Mouse (Mus musculus): ENCODE data around the gene Dennd2a.

Gene Dennd2a

GRCm38 (mm10) chr6:39556900-39557659, 587 bp downstream of the Dennd2a start:
- DNase-seq (ENCODE audit: low spot score in 2 of 2), result no peak

DNA sequence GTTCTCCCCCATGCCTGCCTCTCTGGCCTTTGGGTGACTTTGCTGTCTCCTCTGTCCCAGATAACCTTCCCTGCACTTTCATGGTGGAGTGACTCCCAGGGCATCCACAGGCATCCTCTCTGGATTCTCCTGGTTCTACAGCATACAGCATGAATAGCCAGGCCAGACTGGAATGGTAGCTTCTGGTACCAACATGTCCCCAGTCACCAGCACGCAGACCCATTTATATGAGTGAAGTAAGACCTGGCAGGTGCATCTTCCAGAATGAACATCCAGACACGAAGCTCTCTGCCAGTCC, 2.1 kb downstream of the Dennd2a start:
- no peak for DNase-seq (ENCODE audit: low spot score in 2 of 2)

- no peak for DNase-seq (ENCODE audit: low spot score in 2 of 2)
Measured at GRCm38 (mm10) chr6:39554888-39555647, 2.6 kb downstream of the Dennd2a start.

DNA sequence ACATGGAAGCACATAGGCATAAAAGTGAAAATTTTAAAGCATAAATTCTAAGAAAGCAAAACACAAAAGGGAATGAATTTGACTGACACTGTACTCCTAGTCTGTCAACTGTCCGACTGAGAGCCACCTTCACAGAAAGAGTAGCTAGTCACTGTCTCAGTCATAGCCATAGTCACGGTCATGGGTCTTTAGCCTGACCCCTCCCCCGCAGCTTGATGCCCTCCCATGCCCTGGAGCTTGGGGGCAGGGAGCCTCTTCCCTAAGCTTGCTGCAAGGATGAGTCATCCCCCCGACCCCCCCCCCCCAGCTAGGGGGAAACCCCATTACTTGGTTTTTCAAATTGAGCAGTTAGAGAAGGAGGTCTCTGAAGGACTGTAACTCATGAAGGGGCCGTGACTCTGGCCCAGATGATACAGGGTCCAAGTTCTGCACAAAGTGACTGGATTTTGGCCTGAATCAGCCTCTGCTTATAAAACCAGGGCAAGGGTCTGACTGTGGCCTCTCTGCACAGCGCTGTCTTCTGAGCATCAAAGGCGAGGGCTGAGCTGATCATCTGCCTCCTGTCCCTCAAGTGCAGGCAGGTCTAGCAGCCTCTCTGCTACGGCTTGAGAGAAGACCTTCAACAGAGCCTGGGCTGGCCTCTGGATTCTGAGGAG, 5.6 kb downstream of the Dennd2a start:
- no peak for DNase-seq (ENCODE audit: low spot score in 2 of 2)

DNA sequence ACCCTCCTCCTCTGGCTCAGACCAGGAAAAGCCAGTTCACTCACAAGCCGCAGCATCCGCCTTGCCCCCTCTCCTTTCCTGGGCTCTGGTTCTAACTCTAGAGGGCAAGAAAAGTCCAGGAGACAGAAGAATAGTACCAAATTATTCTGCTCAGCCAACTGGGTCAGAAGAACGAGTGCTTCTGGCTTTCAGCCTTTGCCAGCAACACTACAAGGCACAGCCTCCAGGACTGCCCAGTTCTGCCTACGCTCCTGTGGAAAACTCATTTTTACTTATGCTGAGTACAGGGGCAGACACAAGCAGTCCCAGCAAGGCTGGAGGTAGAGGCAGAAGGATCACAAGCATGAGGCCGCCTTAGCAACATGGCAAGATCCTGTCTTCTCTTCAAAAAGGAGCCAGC, 9.6 kb downstream of the Dennd2a start:
- DNase-seq (ENCODE audit: low spot score in 2 of 2), result no peak

- DNase-seq (ENCODE audit: low spot score in 2 of 2), result no peak
Measured at GRCm38 (mm10) chr6:39545474-39545873, 12.2 kb downstream of the Dennd2a start.

DNA sequence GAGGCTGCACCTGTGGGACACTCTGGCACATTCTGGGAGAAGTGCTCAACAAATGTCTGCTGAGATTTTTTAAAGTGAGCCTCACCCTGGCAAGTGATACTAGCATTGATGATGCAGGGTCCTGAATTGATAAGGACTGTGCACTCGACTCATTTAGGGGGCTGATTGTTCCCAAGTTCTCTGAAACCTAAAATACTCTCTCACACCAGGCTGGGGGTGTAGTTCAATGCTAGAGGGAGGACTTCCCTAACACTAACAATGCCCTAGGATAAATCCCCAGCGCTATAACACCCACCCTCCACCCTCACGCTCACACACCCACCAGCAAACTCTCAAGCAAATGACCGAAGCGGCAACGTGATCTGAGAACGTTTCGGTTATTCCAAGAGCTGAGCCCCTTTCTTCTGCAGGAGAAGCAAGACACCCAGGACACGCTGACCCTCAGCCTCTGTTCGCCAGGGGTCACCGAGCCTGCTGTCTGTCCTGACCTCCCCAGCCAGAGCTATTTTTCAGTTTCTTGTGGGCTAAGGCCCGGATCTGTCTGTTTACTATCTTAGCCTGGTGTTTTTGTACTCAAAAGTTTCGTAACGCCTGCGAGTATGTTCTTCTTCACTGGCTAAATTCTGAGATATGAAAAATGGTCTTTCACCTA, 13.8 kb downstream of the Dennd2a start:
- DNase-seq (ENCODE audit: low spot score in 2 of 2), result no peak

GRCm38 (mm10) chr6:39542631-39543597, 14.8 kb downstream of the Dennd2a start:
- peak in 1 of 2 experiments; percentile 46 for DNase-seq (ENCODE audit: low spot score in 2 of 2)

- DNase-seq (ENCODE audit: low spot score in 2 of 2), result no peak
Measured at GRCm38 (mm10) chr6:39540563-39540962, 17.1 kb downstream of the Dennd2a start.

DNA sequence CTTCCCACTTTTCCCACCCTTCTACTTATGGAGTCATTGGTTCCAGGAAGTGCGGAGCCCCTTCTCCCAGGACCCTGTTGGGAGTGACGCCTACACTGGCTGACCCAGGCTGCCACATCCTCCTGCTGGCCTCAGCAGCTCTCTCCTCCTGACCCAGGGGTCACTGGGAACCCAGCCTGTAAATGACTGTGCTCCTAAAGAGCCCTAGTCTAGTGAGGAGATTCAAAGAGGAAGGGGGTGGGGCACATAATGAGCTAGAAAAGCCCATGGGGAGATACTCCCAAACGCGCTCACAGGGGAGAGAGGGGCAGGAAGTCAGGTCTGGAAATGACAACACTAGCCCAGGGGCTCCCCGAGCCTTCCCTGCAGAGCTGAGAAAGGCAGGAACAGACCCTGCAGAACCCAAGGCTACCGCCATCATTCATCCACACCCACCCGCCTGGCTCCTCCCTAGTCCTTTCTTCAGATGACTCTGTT, 17.9 kb downstream of the Dennd2a start:
- DNase-seq (ENCODE audit: low spot score in 2 of 2), result no peak

DNA sequence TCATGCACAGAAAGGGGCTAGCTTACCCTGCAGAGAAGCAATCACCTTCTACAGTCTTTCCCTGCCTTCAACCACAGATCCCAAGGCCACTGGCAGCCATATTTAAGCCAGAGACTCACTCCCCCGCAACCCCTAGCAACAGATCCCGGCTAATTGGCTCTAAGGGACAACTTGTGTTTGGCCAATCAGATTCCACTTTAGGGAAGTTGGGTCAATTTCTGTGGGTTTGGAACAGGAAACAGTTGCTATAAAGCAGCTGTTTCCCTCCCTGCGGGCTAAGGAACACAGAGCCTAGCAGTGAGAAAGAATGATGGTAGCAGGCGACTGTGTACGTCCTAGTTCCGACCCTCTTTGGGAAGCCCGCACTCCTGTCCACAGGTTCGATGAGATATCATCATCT, 19.4 kb downstream of the Dennd2a start:
- no peak for DNase-seq (ENCODE audit: low spot score in 2 of 2)

DNA sequence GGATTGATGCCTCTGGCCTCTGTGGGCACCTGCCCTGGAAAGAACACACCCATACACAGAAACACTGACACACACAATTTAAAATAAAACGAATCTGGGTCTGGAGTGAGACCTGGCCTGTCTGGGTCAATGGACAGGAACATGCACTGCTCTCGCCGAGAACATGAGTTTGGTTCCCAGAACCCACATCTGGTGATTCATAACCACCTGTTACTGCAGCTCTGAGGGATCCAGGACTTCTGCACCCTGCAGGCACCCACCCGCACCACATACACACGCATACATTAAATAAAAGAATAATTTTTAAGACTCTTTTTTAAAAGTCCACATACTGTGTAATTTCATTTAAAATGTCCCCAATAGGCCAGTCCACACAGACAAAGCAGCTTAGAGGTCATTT, 20.4 kb downstream of the Dennd2a start:
- DNase-seq (ENCODE audit: low spot score in 2 of 2), result no peak

DNA sequence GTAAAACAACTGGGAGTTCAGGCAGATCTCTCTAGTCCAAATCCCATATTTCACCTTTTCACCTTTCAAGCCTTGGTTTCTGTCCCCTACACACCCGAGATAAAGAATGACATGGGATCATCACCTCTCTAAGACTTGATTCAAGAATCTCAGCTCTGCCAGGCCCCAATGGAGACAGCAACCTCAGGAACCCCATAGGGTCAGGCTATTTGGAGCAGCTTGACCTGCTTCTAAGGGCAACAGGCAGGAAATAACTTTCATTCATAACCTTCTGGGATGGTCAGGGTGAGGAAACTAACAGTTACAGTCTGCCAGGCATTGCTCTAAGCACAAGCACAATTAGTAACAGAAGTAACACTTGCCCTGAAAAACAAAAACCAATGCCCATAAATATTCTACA, 21.0 kb downstream of the Dennd2a start:
- no peak for DNase-seq (ENCODE audit: low spot score in 2 of 2)

GRCm38 (mm10) chr6:39534944-39535343, 22.7 kb downstream of the Dennd2a start:
- DNase-seq (ENCODE audit: low spot score in 2 of 2), result no peak

- DNase-seq (ENCODE audit: low spot score in 2 of 2), result peak in 1 of 2 experiments; percentile 80
Measured at GRCm38 (mm10) chr6:39528671-39529535, 28.8 kb downstream of the Dennd2a start.

DNA sequence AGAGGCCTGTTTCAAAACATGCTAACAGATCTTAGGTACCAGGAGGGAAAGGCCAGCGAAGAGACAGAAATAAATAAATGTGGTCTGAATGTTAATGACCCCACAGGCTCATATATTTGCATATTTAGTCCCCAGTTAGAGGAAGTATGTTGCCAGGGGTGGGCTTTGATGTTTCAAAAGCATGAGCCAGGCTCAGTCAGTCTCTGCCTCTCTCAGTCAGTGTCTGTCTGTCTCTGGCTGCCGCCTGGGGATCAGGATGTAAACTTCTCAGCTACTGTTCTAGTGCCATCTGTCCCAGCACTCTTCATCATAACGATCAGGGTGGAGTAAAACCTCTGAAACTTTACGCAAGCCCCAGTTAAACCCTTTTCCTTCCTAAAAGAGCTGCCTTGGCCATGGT, 29.9 kb downstream of the Dennd2a start:
- DNase-seq (ENCODE audit: low spot score in 2 of 2), result no peak

DNA sequence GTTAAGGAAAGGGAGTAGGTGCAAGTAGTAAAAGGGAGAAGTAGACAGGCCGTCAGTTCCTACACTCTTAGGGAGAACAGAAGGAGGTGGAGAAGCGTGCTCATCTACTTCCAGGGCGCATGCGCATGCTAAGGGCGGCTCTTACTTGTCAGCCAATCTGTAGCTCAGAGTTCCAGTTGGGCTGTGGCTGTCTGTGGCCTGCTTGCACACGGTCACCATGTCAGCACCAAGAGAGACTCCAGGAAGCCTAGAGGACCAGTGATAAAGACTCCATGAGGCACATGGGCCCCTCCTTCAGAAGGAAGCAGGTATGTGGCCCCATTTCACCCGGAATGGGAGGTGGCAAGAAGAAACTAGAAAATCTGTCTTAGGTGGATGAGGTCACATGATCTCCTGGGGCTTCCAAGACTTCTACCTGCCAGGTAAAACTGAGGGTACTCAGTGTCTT, 30.3 kb downstream of the Dennd2a start:
- DNase-seq (ENCODE audit: low spot score in 2 of 2), result no peak

GRCm38 (mm10) chr6:39526797-39527196, 30.9 kb downstream of the Dennd2a start:
- DNase-seq (ENCODE audit: low spot score in 2 of 2), result no peak

- DNase-seq (ENCODE audit: low spot score in 2 of 2), result no peak
Measured at GRCm38 (mm10) chr6:39523161-39523560, 34.5 kb downstream of the Dennd2a start.

- DNase-seq (ENCODE audit: low spot score in 2 of 2), result no peak
Measured at GRCm38 (mm10) chr6:39522425-39522824, 35.2 kb downstream of the Dennd2a start.
